Comparison of ENCODE assay signal across 27 mouse cellular contexts in the genomic region with DNA sequence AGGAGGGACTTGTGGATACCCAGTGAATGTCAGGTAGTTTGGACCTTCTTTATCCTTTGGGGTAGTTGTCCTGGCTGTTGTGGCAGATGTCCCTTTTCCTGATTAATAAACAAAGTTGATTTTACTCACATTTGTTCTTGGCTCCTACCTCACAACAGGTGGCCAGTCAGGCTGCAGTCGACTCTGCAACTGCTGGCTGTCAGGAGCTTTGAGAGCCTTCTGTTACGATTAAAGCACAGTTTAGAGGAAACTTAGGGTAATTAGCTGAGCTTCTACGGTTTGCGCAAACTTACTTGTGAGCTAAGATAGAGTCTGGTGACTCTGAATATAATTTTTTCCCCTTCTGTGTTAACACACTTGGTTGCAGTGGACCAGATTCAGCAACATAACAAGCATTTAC.
A peak's percentile ranks its signal among the peaks of the same experiment; 100 is the strongest.
DNase-seq lines count a peak whose midpoint lies in the region; ATAC-seq and TF ChIP-seq lines count a peak whose summit lies in the region.
"Had no signal": no experiment of that assay in that cellular context is flagged by ENCODE, and none has a peak within 500 bp of the region (broad histone marks: within the 10 kb centered on the region; RNA-seq: fewer than 3 reads in every experiment).

No protein-coding gene starts in this region.

- no peak for TF ChIP-seq EP300 in lung, postnatal 0 days (IDR thresholded peaks at IDR 0.05)

- no peak for TF ChIP-seq CTCF in lung, postnatal 0 days (IDR thresholded peaks at IDR 0.05)

- H3K9me3 ChIP-seq in forebrain, embryonic 16.5 days (ENCODE audit: control insufficient read depth, low read length): no peaks in the 10 kb centered on the region
- H3K9me3 ChIP-seq in forebrain, embryonic 13.5 days (replicated peaks): no peaks in the 10 kb centered on the region
- H3K9me3 ChIP-seq in lung, postnatal 0 days (ENCODE audit: low read length): no peaks in the 10 kb centered on the region
- H3K9me3 ChIP-seq: embryonic facial prominence, embryonic 12.5 days; hindbrain, embryonic 10.5 days; hindbrain, embryonic 15.5 days; kidney, embryonic 15.5 days; limb, embryonic 13.5 days; lung, embryonic 15.5 days had no signal

- peak; percentile 6 for DNase-seq in right cerebral cortex, postnatal 4 days
- no peak for DNase-seq in right cerebral cortex, postnatal 25 days
- peak; percentile 46 for DNase-seq in layer of hippocampus, adult 9-11 months
- no peak for DNase-seq in lung, postnatal 0 days (ENCODE audit: low spot score)
- DNase-seq in adrenal gland, postnatal 4 days (ENCODE audit: low spot score in 2 of 2): no peak
- DNase-seq: adrenal gland, postnatal 14 days; cerebellum, adult 9-10 months; embryo, embryonic 11 days; heart, postnatal 14 days; kidney, adult 11 months; kidney, postnatal 25 days; lung, postnatal 36 days; right cerebral cortex, adult 18-20 months had no signal

- 55% methylated on average over 4 of the region's 4 CpGs for WGBS in forebrain, embryonic 16.5 days
- 69% methylated on average over 4 of the region's 4 CpGs for WGBS in forebrain, embryonic 13.5 days
- WGBS in lung, postnatal 0 days: 72% methylated on average over 4 of the region's 4 CpGs

- H3K27me3 ChIP-seq in forebrain, embryonic 16.5 days (replicated peaks; ENCODE audit: control insufficient read depth, insufficient read depth, low read length): no peaks in the 10 kb centered on the region
- no peaks in the 10 kb centered on the region for H3K27me3 ChIP-seq in forebrain, embryonic 13.5 days
- H3K27me3 ChIP-seq in lung, postnatal 0 days (replicated peaks; ENCODE audit: insufficient read depth, low read length): no peaks in the 10 kb centered on the region
- H3K27me3 ChIP-seq: embryonic facial prominence, embryonic 12.5 days; hindbrain, embryonic 15.5 days; kidney, embryonic 15.5 days; limb, embryonic 13.5 days; lung, embryonic 15.5 days had no signal

- peak; percentile 79 for ATAC-seq in forebrain, embryonic 16.5 days
- no peak; the same call in 1 of the 2 replicates for ATAC-seq in forebrain, embryonic 13.5 days
- ATAC-seq in lung, postnatal 0 days: no peak
- ATAC-seq: CD4-positive, CD25-positive, alpha-beta regulatory T cell, adult 4 months; inflammation-experienced regulatory T-cells, adult 6 months; midbrain, embryonic 16.5 days had no signal

- 0 out of 2 replicates have a peak overlapping the region, but pooled peaks have one; percentile 19 for H3K27ac ChIP-seq in forebrain, embryonic 16.5 days (ENCODE audit: low read length)
- H3K27ac ChIP-seq in forebrain, embryonic 13.5 days: no peak overlapping the region
- no peak overlapping the region for H3K27ac ChIP-seq in lung, postnatal 0 days (ENCODE audit: low read length)
- H3K27ac ChIP-seq: embryonic facial prominence, embryonic 12.5 days; hindbrain, embryonic 10.5 days; hindbrain, embryonic 15.5 days; kidney, embryonic 15.5 days; left cerebral cortex, adult 2 months; limb, embryonic 13.5 days; lung, embryonic 15.5 days had no signal

- peaks cover 4% of the 10 kb centered on the region; the same call in 1 of the 2 replicates for H3K4me1 ChIP-seq in forebrain, embryonic 16.5 days (replicated peaks; ENCODE audit: control insufficient read depth, insufficient read depth, low read length)
- no peaks in the 10 kb centered on the region for H3K4me1 ChIP-seq in forebrain, embryonic 13.5 days
- H3K4me1 ChIP-seq in lung, postnatal 0 days (ENCODE audit: insufficient read depth, low read depth, low read length): no peaks in the 10 kb centered on the region
- H3K4me1 ChIP-seq: embryonic facial prominence, embryonic 12.5 days; hindbrain, embryonic 10.5 days; hindbrain, embryonic 15.5 days; kidney, embryonic 15.5 days; limb, embryonic 13.5 days; lung, embryonic 15.5 days had no signal

- H3K9ac ChIP-seq in forebrain, embryonic 16.5 days (replicated peaks; ENCODE audit: low read depth, low read length): no peak overlapping the region
- H3K9ac ChIP-seq in forebrain, embryonic 13.5 days: no peak overlapping the region
- H3K9ac ChIP-seq in lung, postnatal 0 days (replicated peaks; ENCODE audit: low read depth): no peak overlapping the region
- H3K9ac ChIP-seq: embryonic facial prominence, embryonic 12.5 days; hindbrain, embryonic 15.5 days; kidney, embryonic 15.5 days; limb, embryonic 13.5 days; lung, embryonic 15.5 days had no signal

- no peak overlapping the region for H3K4me3 ChIP-seq in forebrain, embryonic 16.5 days (replicated peaks; ENCODE audit: low read length)
- no peak overlapping the region for H3K4me3 ChIP-seq in forebrain, embryonic 13.5 days
- no peak overlapping the region for H3K4me3 ChIP-seq in lung, postnatal 0 days (ENCODE audit: low read depth, low read length)
- H3K4me3 ChIP-seq: embryonic facial prominence, embryonic 12.5 days; hindbrain, embryonic 10.5 days; hindbrain, embryonic 15.5 days; kidney, embryonic 15.5 days; left cerebral cortex, adult 2 months; limb, embryonic 13.5 days; lung, embryonic 15.5 days had no signal

- H3K36me3 ChIP-seq in forebrain, embryonic 16.5 days (ENCODE audit: control insufficient read depth, insufficient read depth): no peaks in the 10 kb centered on the region
- no peaks in the 10 kb centered on the region for H3K36me3 ChIP-seq in forebrain, embryonic 13.5 days (ENCODE audit: poor library complexity, severe bottlenecking)
- H3K36me3 ChIP-seq in lung, postnatal 0 days (ENCODE audit: insufficient read depth, low read length): no peaks in the 10 kb centered on the region
- H3K36me3 ChIP-seq: embryonic facial prominence, embryonic 12.5 days; hindbrain, embryonic 10.5 days; hindbrain, embryonic 15.5 days; kidney, embryonic 15.5 days; limb, embryonic 13.5 days; lung, embryonic 15.5 days had no signal

- no peak overlapping the region for H3K4me2 ChIP-seq in forebrain, embryonic 16.5 days (ENCODE audit: low read length)
- H3K4me2 ChIP-seq in forebrain, embryonic 13.5 days: no peak overlapping the region
- no peak overlapping the region for H3K4me2 ChIP-seq in lung, postnatal 0 days (replicated peaks; ENCODE audit: low read depth, low read length)
- H3K4me2 ChIP-seq: embryonic facial prominence, embryonic 12.5 days; hindbrain, embryonic 15.5 days; kidney, embryonic 15.5 days; limb, embryonic 13.5 days; liver, embryonic 11.5 days; lung, embryonic 15.5 days; midbrain, embryonic 11.5 days had no signal

Comparison
In these comparisons a context has a peak if more than half of its experiments do, and no peak if none do; other contexts are left out.
1. DNase-seq: peak in right cerebral cortex, postnatal 4 days (single experiment) and layer of hippocampus, adult 9-11 months (single experiment); none in right cerebral cortex, postnatal 25 days (single experiment), lung, postnatal 0 days (single experiment) and adrenal gland, postnatal 4 days (0 of 2).